Mouse (Mus musculus): ENCODE data around the gene Mdm4.

The Mdm4 gene

GRCm38 (mm10) chr1:133030461-133030860 is at the start of gene Mdm4:
Mdm4 (minus strand) TSS chr1:133030561.
- WGBS = 95% methylated on average over 5 of the region's 5 CpGs

- 51% methylated on average over 9 of the region's 9 CpGs for WGBS
These were observed 49.8 kb upstream of the Mdm4 start for GRCm38 (mm10) chr1:133080079-133080561.

GRCm38 (mm10) chr1:133079509-133079908 is 49.1 kb upstream of the Mdm4 start:
- 85% methylated on average over 7 of the region's 7 CpGs for WGBS

- 90% methylated on average over 1 of the region's 1 CpGs for WGBS
These were observed 48.0 kb upstream of the Mdm4 start for GRCm38 (mm10) chr1:133078338-133078727.

DNA sequence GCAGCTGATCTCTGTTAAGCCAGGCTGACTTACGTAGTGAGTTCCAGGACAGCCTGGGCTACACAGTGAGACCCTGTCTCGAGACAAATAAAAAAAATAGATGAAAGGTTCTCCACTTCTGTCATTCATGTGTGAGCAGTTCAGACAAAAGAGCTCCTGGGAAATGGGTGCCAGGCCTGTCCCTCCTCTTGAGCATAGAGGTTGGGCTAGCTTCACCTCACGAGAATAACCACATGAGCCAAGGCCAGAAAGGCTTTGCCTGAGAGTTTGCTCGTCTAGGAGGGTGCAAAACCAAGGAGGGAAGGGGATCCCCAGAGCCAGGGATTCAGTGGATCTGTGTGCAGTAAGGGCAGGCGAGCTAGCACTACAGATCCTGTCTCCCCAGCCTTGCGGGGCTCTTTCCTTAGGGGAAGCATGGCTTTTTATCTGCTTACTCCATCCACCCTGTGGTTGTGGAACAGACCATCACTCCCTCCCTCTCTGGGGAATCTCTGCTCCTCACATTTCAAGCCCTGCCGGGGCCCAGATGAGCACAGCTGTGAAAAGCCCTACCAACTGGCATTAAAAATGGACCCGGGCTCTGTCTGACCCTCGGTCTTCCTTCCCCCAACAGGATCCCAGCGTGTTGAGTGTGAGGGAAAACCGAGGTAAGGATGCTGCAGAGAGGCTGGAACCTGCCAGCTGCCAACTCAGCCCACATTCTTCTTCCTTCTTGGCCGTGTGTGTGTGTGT is 47.4 kb upstream of the Mdm4 start:
- WGBS = 67% methylated on average over 12 of the region's 12 CpGs

DNA sequence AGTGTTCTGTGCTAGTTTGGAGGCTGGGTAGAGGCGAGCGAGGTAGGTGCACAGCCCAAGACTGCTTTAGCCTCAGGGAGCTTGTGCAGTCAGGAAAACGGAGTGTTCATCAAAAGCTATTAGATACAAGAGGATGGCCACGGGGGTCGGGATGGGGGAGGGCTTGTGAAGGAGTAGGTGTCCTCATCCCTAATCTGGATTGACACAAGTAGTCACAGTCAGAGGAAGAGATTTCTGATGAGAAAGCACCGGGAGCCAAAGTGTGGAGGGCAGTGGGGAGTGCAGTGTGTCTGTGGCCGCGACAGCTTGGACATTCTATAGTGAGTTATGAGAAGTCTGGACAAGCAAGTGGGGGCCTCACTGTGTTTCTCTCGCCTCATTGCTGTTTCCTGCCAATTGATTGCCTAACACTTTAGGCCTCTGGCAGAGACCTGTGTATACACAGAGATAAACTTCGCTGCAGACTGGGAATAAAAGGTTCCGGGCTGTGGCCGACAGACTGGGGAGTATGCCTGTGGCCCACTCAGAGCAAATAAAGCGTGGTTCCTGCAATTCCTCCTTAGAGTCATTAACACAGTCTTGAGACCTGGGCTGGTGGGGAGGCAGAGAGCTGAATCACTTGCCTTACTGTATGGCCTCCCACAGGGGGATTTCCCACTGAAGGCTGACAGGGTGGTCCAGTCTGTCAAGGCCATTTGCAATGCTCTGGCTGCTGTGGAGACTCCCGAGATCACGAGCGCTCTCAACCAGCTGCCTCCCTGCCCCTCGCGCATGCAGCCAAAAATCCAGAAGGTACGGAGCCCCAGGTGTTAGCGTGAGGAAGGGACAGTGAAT is 46.5 kb upstream of the Mdm4 start:
- WGBS = 83% methylated on average over 20 of the region's 20 CpGs

DNA sequence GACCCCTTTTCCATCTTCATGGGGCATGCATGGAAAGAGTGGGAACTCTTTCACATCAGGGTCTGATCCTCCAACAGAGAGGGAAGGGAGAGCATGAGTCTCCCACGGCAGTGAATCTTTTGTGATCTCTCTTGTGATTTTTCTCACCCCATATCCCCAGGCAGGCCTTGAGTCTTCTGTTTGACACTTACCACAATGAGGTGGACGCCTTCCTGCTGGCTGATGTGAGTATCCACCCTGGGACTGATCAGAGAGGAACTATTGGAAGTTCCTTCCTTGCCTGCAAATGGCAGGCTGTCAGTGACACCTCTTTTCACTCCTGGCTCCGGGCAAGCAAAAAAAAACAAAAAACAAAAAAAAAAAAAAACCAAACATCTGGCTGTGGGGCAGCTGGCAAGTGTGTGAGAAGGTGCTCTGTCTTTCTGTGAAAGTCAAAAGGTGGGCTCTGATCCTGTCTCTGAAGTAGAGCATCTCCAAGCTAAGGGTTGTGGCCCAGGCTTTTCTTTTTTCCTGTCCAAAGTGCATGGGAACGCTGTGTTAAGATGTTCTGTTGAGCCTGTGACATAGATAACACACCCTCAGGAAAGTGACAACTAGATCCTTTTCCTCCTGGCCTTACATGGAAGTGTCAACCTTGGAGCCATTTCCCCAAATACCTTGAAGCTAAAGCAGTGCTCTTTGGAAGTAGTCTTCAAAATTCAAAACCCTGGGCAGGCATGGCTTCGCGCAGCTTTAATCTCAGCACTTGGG is 45.5 kb upstream of the Mdm4 start:
- WGBS = 85% methylated on average over 6 of the region's 6 CpGs

- WGBS = 98% methylated on average over 13 of the region's 13 CpGs
These were observed 44.2 kb upstream of the Mdm4 start for GRCm38 (mm10) chr1:133074541-133074940.

DNA sequence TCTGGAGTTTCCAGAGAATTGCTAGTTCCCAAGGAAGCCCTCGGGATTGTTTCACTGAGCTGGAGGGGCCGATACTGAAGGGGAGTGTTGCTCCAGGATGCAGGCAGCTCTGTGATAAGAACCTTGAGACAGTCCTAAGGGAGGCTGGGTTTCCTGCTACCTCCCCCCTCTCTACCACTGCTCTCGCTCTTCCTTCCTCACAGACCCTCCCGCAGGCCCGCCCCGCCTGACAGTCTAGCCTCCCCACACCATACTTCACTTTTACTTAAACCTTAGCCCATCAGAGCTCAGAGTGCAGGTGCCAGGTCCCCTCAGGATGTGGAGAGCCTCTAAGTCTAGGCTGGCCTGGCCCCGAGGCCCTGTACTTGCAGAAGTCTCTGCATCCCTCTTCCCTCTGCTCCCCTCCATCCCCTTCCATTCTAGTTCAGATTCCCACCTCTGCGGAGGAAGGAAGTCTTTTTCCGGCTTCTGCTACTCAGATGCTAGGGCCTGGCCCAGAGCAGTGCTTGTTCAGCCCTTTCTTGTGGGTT is 43.0 kb upstream of the Mdm4 start:
- WGBS = 78% methylated on average over 9 of the region's 9 CpGs

- 26% methylated on average over 16 of the region's 16 CpGs for WGBS
These were observed 41.5 kb upstream of the Mdm4 start for GRCm38 (mm10) chr1:133071666-133072381.

DNA sequence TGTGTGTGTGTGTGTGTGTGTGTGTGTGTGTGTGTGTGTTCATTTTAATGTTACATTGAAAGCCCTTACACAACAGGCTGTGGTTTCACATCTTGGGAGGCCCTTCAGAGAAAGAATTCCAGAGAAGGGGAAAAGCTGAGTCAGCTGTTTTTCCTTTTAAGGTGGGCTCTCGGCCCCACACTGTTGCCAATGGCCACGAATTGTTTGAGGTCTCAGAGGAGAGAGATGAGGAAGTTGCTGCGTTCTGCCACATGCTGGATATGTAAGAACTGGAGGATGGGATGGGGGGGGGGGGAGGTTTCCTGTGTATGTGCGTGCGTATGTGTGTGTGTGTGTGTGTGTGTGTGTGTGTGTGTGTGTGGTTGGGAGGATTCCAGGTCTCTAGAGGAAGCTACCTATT is 39.8 kb upstream of the Mdm4 start:
- 68% methylated on average over 5 of the region's 5 CpGs for WGBS

- WGBS = 69% methylated on average over 12 of the region's 12 CpGs
These were observed 39.1 kb upstream of the Mdm4 start for GRCm38 (mm10) chr1:133069275-133070120.

GRCm38 (mm10) chr1:133068669-133069274 is 38.4 kb upstream of the Mdm4 start:
- 64% methylated on average over 15 of the region's 15 CpGs for WGBS

DNA sequence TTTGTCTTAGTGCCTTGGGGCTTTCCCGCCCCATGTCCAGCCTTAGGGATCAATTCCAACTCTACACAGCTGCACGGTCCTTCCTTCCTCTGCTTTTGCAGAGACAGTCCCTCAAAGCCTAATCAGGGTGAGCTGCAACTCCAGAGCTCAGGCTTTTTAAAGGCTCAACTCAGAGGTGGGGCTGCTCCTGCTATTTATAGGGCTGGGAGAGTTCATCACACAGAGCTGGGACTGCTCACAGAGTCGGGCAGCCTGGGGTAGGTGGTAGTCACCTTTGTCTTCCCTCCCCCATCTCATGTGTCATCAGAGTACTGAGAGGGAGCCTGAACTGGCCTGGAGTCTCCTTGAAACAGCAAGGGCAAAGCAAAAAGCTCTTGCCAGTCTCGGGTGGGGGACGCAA is 37.9 kb upstream of the Mdm4 start:
- WGBS = 39% methylated on average over 5 of the region's 5 CpGs

- WGBS = 51% methylated on average over 6 of the region's 6 CpGs
These were observed 32.8 kb upstream of the Mdm4 start for GRCm38 (mm10) chr1:133063164-133063563.

DNA sequence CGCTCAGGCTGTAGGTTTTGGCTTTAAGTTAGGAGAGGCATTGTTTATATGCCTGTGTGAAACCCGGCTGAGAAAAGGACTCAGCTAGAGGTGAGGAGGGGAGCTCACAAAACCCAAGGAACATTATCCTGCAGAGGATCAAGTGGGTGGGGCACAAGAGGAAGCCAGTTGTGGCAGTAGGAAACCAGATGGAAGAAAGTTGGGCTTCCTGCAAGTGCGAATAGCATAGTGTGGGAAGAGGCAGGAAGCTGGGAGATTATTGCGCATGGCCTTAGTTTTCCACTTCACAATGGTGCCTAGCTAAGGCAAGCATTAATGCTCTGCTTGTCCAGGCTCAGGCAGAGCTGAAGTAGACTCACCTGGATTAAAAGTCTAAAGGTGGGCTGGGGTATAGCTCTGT is 30.3 kb upstream of the Mdm4 start:
- 52% methylated on average over 4 of the region's 4 CpGs for WGBS

DNA sequence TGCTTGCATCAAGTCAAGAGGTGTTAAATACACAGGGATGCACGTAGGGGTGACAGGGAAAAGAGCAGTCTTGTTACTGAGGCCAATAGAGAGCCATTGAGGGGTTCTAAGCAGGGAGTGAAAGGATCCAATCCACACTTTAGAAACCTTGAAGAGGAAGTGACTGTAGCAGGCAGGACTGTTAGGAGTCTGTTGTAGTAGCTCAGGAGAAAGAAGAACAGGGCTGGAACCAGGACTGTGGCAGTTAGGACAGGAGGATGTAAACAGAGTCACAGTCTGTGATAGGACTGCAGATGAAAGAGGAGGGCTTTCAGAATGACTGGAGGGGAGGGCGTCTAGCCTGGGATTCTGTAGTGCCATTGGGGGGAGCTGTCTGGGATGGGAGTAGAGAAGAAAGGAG is 29.2 kb upstream of the Mdm4 start:
- 73% methylated on average over 2 of the region's 2 CpGs for WGBS

- 29% methylated on average over 7 of the region's 7 CpGs for WGBS
These were observed 27.1 kb upstream of the Mdm4 start for GRCm38 (mm10) chr1:133057345-133058034.

DNA sequence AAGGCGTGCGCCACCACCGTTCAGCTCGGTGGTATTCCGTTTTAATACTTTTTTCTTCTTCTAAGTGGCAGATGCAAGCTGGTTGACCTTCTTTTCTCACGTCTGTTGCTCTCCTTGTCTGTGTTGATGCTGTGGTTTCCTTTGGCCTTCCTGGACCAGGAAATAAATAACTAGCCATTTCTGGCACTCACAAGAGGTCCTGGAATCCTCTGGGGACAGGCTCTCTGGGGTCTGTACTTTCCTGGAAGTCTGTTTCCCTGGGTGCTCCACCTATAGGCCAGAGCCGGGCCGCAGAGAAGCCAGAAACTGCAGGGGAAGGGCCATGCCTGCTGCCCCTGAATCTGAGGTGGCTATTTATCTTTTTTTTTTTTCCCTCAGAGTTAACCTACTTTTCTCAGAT is 24.0 kb upstream of the Mdm4 start:
- 70% methylated on average over 8 of the region's 8 CpGs for WGBS

All from cerebral cortex, adult 2 months (tissue).